Mouse (Mus musculus) CH12.LX (cell line): Measurements from ENCODE around the gene Tgtp2.

Experiments used
- CTCF ChIP-seq, 2 experiments: IDR thresholded peaks in 1 of 2; conservative IDR thresholded peaks in 1 of 2; 2 replicates each; pipeline ENCODE4 v1.5.1; 2011 to 2012; ENCODE audit warnings: low read depth in 2 of 2, low read length in 2 of 2, improper control_type of control experiment in 1 of 2, inconsistent platforms in 1 of 2, mild to moderate bottlenecking in 1 of 2, moderate library complexity in 1 of 2
- ELF1 ChIP-seq: IDR thresholded peaks from 2 replicates; pipeline ENCODE4 v1.6.1; 2014; ENCODE audit warnings: low read depth, mild to moderate bottlenecking, inconsistent platforms, low read length, improper control_type of control experiment
- NRF1 ChIP-seq: IDR thresholded peaks from 2 replicates; pipeline ENCODE4 v1.6.1; 2014; ENCODE audit warnings: low read depth, mild to moderate bottlenecking, inconsistent platforms, low read length, improper control_type of control experiment, moderate library complexity
- POLR2A ChIP-seq: IDR thresholded peaks from 2 replicates; pipeline ENCODE4 v1.6.1; 2011; ENCODE audit warnings: low read depth, mild to moderate bottlenecking, improper control_type of control experiment, low read length
- RCOR1 ChIP-seq: conservative IDR thresholded peaks from 2 replicates; pipeline ENCODE4 v1.6.1; 2012; ENCODE audit warnings: low read depth, mild to moderate bottlenecking, inconsistent platforms, low read length, improper control_type of control experiment
- USF1 ChIP-seq: IDR thresholded peaks from 2 replicates; pipeline ENCODE4 v1.6.1; 2014; ENCODE audit warnings: low read depth, mild to moderate bottlenecking, inconsistent platforms, low read length, improper control_type of control experiment
- ZNF384 ChIP-seq: IDR thresholded peaks from 2 replicates; pipeline ENCODE4 v1.6.1; 2012; ENCODE audit warnings: low read depth, low read length, improper control_type of control experiment, inconsistent platforms

DNA sequence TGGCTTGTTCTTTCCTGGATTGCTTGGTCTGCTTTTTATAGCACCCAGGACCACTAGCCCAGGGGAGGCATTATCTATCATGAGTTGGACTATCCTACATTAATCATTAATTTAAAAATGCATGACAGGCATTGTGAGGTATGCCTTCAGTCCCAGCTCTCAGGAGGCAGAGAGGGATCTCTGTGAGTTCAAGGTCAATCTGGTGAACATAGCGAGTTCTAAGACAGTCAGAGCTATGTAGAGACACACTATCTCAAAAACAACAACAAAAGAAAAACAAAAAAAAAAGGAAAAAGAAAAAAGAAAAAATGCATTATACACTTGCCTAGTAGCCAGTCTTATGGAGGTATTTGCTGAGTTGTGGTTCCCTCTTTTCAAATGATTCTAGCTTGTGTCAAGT lies 20.4 kb upstream of the Tgtp2 start:
- TF ChIP-seq ELF1 (no peak), USF1 (no peak), POLR2A (no peak), CTCF (conservative IDR thresholded peaks at IDR 0.05 in 1 of 2, IDR thresholded peaks at IDR 0.05 in 1 of 2; ENCODE audit: low read depth in 2 of 2, low read length in 2 of 2) (no peak), ZNF384 (no peak), NRF1 (no peak), RCOR1 (no peak)
